Mouse (Mus musculus) kidney, adult 2 months (tissue): Measurements from ENCODE around the gene Slit2. TPM values are rescaled to one million over a fixed set of nuclear protein-coding genes. Genes with fewer than 3 reads are reported as not detected.

Experiments
- DNase-seq: peaks from one replicate; pipeline ENCODE4 v3.0.0; 2021
- H3K27ac ChIP-seq: fragments of 200-500 bp; 2 replicates; pipeline ENCODE4 v1.5.1; 2012; ENCODE audit warnings: low read depth, low read length, control low read depth, inconsistent platforms; ENCODE audit not compliant: insufficient read depth
- H3K27me3 ChIP-seq: fragments of 200-500 bp; replicated peaks from 2 replicates; pipeline ENCODE4 v1.6.1; 2012; ENCODE audit warnings: mild to moderate bottlenecking, moderate library complexity, low read length, inconsistent platforms; ENCODE audit not compliant: control insufficient read depth, insufficient read depth
- H3K36me3 ChIP-seq: fragments of 200-500 bp; 2 replicates; pipeline ENCODE4 v1.6.1; 2012; ENCODE audit warnings: mild to moderate bottlenecking, moderate library complexity, low read length, inconsistent platforms; ENCODE audit not compliant: control insufficient read depth, insufficient read depth
- H3K4me1 ChIP-seq: fragments of 200-500 bp; 2 replicates; pipeline ENCODE4 v1.6.1; 2011; ENCODE audit warnings: low read length; ENCODE audit not compliant: control insufficient read depth, insufficient read depth
- H3K4me3 ChIP-seq: fragments of 200-500 bp; 2 replicates; pipeline ENCODE4 v1.5.1; 2011; ENCODE audit warnings: mild to moderate bottlenecking, low read depth, low read length, control low read depth; ENCODE audit not compliant: insufficient read depth
- CTCF ChIP-seq: fragments of 200-500 bp; conservative IDR thresholded peaks from 2 replicates; pipeline ENCODE4 v1.5.1; 2011; ENCODE audit warnings: low read depth, mild to moderate bottlenecking, control low read depth, low read length, moderate library complexity, mixed read lengths; ENCODE audit not compliant: insufficient read depth, insufficient read length
- POLR2A ChIP-seq: fragments of 200-500 bp; IDR thresholded peaks from one replicate; pipeline ENCODE4 v1.6.1; 2011; ENCODE audit warnings: low read depth, low read length, control low read depth
- WGBS: fragments of 180-500 bp; shearing (Covaris S2); methylation state at CpG from one replicate; pipeline ENCODE4 v1.1.7; 2018; 5-methylcytosine and 5-hydroxymethylcytosine counted together
- polyA plus RNA-seq: library from polyadenylated mRNA; depleted of rRNA; stranded (reverse); fragments of >200 nt; gene quantifications from 2 replicates; pipeline ENCODE4 v1.2.3, GENCODE M21; 2012; rRNA removed

The Slit2 gene
- polyA plus RNA-seq, result 8.4 and 11.3 TPM in 2 replicates

GRCm38 (mm10) chr5:47982941-47983701 lies at the start of gene Slit2:
Gene Slit2, plus strand, starts transcription at chr5:47983138.
- no peaks in the 10 kb centered on the region for H3K27me3 ChIP-seq
- H3K27ac ChIP-seq, result peak within 1 kb of the TSS; percentile 26
- H3K4me3 ChIP-seq, result peak within 1 kb of the TSS; percentile 51
- TF ChIP-seq CTCF (no peak), POLR2A (peak; percentile 32)
- under 1% methylated on average over 64 of the region's 66 CpGs for WGBS
- H3K4me1 ChIP-seq, result no peaks in the 10 kb centered on the region; the same call in 1 of the 2 replicates
- H3K36me3 ChIP-seq, result no peaks in the 10 kb centered on the region
- peak; percentile 93 for DNase-seq

- no peak for DNase-seq
- TF ChIP-seq CTCF (no peak), POLR2A (no peak)
- H3K36me3 ChIP-seq, result no peaks in the 10 kb centered on the region
- H3K4me3 ChIP-seq, result no peak overlapping the region
- 49% methylated on average over 5 of the region's 5 CpGs for WGBS
- H3K4me1 ChIP-seq, result no peaks in the 10 kb centered on the region
- H3K27ac ChIP-seq, result no peak overlapping the region
- no peaks in the 10 kb centered on the region for H3K27me3 ChIP-seq
Measured at GRCm38 (mm10) chr5:47938586-47939372, 44.2 kb upstream of the Slit2 start.

DNA sequence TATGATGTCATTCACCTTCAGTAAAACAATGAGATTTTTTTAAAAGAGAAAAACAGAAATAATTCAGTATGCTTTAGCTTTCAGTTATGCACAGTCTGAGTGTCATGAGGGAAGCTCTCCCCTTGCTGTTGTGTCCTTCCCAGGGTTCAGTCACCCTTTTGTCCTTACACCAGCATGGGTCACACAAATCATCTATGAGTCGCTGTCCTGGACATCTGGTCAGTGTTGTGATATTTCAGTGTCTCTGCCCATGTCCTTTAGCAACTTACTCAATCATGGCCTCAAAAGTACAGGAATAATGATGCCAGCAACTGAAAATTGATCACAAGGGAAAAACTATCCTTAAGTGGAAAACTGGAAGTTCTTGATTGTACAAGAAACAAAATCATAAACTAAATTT lies 26.5 kb upstream of the Slit2 start:
- 53% methylated on average over 1 of the region's 1 CpGs for WGBS
- H3K27ac ChIP-seq, result no peak overlapping the region
- TF ChIP-seq POLR2A (no peak), CTCF (no peak)
- H3K4me3 ChIP-seq, result no peak overlapping the region
- no peaks in the 10 kb centered on the region for H3K36me3 ChIP-seq
- no peaks in the 10 kb centered on the region for H3K27me3 ChIP-seq
- H3K4me1 ChIP-seq, result no peaks in the 10 kb centered on the region
- DNase-seq, result no peak

GRCm38 (mm10) chr5:47975795-47976194 lies 7.1 kb upstream of the Slit2 start:
- Histone ChIP-seq H3K4me1 (no peaks in the 10 kb centered on the region), H3K27ac (no peak overlapping the region), H3K36me3 (no peaks in the 10 kb centered on the region), H3K27me3 (no peaks in the 10 kb centered on the region), H3K4me3 (no peak overlapping the region)
- no peak for DNase-seq
- TF ChIP-seq POLR2A (no peak), CTCF (no peak)
- 65% methylated on average over 2 of the region's 2 CpGs for WGBS

- TF ChIP-seq POLR2A, result no peak
- peak; percentile 62 for TF ChIP-seq CTCF
- WGBS, result 16% methylated on average over 4 of the region's 4 CpGs
- no peaks in the 10 kb centered on the region for H3K27me3 ChIP-seq
- no peak overlapping the region for H3K27ac ChIP-seq
- no peak overlapping the region for H3K4me3 ChIP-seq
- H3K36me3 ChIP-seq, result no peaks in the 10 kb centered on the region
- DNase-seq, result peak; percentile 23
- no peaks in the 10 kb centered on the region; the same call in 1 of the 2 replicates for H3K4me1 ChIP-seq
Measured at GRCm38 (mm10) chr5:47979371-47979770, 3.6 kb upstream of the Slit2 start.

DNA sequence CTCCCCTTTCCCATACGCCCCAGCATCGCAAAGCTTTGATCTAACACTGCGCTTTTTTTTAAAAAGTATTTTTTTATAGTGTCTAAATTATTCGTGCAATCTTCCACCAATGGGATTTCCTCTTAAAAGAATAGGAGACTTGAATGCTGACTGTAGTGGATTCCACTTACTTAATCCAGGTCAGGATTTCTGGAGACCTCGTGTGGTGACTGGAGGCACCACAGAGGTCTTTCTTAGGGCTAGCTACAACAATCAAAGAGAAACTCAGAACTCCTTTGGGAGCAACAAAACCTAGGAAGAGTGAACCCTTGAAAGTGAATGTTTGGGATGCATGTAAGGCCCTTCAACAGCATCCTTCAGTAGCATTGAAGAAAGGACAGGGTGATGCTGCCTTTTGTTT lies 2.5 kb upstream of the Slit2 start:
- TF ChIP-seq POLR2A (no peak), CTCF (no peak)
- H3K4me1 ChIP-seq, result no peaks in the 10 kb centered on the region; the same call in 1 of the 2 replicates
- no peaks in the 10 kb centered on the region for H3K36me3 ChIP-seq
- H3K27me3 ChIP-seq, result no peaks in the 10 kb centered on the region
- H3K27ac ChIP-seq, result no peak overlapping the region
- no peak overlapping the region for H3K4me3 ChIP-seq
- WGBS, result 31% methylated on average over 5 of the region's 5 CpGs
- no peak for DNase-seq

DNA sequence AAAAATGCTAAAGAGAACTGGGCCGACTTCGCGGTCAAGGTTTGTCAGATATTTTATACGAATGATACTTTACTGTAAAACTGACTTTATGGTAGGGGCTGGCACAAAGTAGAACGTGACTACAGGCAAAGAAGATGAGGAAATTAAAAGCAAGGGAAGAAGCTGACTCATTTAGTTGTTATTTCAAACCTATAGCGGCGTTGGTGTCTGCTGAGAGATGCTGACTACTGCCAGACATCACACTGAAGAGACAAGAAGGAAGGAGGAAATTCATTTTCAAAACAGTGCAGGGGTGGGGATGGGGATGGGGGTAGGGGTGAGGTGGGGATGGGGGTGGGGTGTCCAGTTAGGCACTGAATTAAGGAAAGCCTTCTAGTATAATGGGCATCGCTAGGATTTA lies 987 bp upstream of the Slit2 start:
- 82% methylated on average over 8 of the region's 8 CpGs for WGBS
- no peak for DNase-seq
- TF ChIP-seq POLR2A (no peak), CTCF (no peak)

More for the DNA sequence above, 987 bp upstream of the Slit2 start:
- Histone ChIP-seq H3K27me3 (no peaks in the 10 kb centered on the region), H3K27ac (no peak overlapping the region), H3K4me1 (no peaks in the 10 kb centered on the region; the same call in 1 of the 2 replicates), H3K4me3 (no peak overlapping the region), H3K36me3 (no peaks in the 10 kb centered on the region)
